Mouse (Mus musculus) retina, postnatal 1 day (tissue): Measurements from ENCODE around the gene Tmod2.
"Not testable (repeated sequence)": the region's sequence is repeated elsewhere in the genome, so short reads cannot be mapped to it uniquely, and the experiment has no call there.

Experiments
- DNase-seq: peaks from one replicate; pipeline ENCODE4 v3.0.0-alpha.2; 2012

Tmod2 gene

DNA sequence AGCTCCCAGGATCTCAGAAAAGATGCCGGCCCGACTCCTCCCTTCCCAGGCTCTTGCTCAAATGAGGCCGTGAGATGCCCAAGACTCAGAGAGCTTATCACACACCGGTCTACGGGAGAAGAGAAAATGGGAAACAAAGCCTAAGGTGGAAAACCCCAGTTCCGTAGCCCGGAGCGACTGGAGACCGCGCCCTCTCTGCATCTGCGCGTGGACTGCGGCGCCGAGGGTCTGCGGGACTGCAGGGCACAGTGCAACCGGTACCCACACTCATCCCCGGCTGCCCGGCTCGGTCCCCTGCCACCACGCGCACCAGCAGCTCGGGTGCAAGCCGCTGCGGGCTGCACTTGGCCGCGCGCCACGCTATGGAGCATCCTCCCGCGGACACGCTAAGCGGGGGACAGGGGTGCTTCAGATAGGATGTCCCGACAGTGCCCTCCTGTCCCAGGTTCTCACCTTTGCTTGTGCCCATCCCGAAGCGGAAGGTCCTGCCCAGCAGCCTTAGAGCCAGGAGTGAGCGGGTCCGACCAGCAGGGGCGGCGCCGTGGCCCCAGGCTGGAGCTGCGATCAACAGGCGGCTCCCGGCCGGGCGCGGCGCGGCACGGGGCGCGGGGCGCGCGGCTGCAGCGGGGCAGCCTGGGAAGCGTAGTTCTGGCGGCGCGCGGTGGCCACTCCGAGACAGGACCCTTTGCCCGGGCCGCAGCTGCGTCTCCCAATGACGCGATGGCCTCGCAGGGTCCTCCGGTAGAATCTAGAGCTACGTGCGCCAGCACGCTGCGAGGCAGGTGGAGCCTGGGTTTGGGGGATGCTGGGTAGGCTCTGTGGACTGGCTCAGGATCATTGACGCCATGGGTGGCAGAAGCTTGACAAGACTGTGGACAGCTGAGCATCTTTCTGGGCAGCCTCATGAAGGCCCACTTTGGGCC is at the start of gene Tmod2:
Gene Tmod2 (minus strand): TSS at position 755 of the 923 bp plus-strand sequence.
- peak; percentile 83 for DNase-seq

DNA sequence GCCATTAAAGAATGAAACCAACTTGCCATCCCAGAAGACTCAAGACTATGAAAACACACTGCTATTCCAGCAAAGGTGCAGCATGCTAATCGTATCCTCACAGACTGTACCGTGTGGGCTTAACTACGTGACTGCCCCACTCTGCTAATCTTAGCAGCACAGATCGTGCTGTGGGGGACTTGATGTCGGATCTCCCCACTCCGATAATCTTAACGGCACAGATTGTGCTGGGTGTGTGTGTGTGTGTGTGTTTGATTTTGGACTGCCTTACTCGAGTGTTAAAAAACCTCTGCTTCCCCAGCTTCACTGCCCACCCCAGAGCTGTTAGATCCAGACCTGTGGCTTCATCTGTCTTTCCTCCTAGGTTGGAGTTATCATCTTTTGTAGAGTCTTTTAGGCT is 49.8 kb upstream of the Tmod2 start:
- no peak for DNase-seq

DNA sequence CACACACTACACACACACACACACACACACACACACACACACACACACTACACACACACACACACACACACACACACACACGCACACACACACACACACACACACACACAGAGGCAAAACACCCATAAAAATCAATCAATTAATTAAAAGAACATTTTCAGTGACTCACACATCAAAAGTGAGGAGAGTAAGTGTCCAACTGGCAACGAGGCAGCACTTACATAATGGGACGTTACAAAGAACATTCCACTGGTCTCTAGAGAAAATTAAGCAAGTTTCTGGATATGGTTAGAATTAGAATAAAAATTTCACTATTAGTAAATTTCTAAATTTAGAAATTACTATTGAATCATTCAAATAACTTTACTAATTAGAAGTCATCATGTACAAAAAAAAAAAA is 45.3 kb upstream of the Tmod2 start:
- DNase-seq: not testable (repeated sequence)

DNA sequence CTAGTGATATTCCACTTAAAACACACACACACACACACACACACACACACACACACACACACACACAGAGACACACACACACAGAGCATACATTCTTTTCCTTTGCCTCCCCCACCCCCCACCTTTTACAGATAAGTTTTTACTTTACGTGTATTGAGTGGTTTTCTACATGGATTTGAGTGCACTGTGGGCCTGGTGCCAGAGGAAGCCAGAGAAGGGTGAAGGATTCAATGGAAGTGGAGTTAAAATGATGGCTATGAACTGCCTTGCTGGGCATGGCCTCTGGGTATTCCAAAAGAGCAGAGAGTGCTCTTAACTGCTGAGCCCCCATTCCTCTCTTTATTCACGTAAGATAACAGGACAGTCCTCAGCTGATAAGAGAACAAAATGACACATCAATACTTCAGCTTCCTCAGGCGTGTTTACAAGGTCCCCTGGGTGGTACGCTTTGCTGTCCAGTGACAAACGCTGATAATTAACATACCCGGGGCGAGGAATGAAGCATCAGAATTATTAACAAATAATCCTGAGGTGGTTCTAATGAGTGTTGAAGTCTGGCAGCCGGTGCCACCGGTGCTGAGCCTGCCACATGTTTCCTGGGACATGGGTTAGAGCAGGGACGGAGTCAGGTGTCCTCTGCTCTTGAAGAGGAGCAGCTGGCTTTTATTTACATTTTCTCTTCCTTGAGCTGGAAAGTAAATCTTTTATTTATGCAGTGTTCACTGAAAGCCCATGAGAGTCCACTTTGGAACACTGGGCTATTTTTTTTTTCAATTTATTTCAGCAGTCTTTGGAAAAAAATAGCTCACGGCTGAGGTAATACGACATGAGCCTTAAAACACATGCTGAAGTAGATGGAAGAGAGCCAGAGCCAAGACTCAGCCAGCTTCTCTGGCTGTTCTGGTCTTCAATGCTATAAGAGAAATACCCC is 43.1 kb upstream of the Tmod2 start:
- DNase-seq: peak; percentile 19

DNA sequence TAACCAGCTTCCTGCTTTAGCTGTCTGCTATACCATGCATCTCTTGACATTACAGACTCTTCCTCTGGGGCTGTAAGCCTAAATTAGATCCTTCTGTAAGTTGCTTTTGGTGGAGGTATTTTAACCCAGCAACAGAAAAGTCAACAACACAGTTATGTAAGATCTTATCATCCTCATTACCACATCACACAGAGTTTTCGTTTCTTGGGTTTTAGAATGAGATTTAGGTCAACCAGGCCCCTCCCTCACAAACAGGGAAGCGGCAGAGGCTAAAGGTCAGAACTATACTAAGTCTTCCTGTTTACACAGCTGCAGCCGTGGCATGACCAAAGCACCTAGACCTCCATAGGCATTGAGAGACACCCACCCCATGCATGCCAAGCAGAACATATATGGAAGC is 34.3 kb upstream of the Tmod2 start:
- no peak for DNase-seq

DNA sequence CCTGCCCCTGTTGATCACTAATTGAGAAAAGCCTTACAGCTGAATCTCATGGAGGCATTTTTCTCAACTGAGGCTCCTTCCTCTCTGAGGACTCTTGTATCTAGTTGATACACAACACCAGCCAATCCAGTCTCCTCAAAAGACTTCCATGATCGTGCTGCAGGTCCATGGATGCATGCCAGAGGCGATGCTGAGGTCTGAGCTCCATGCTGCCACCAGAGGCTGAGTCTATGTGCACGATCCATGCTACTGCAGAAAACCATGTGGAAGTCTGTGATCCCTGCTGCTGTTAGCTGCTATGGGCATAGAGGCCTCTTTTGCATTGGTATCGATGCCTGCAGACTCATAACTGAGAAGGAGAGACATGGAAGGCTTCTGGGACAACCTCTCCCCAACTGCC is 23.1 kb upstream of the Tmod2 start:
- DNase-seq: no peak

DNA sequence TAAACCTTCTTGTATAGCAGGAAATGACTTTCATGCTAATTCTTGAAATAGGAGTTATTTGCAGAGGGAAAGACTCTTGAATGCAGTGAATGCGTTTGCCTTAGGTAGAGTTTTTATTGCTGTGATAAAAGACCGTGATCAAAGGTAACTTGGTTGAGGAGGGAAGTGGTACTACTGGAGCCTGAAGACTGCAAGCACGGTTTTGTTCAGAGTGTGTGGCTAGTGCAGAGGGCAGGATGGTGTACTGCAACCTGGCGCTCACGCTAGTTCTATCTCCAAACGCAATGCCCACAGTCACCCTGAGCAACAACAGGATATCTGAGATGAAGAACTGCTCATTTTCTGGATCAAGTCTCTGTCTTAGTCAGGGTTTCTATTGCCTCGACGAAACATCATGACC is 22.5 kb upstream of the Tmod2 start:
- DNase-seq: no peak

DNA sequence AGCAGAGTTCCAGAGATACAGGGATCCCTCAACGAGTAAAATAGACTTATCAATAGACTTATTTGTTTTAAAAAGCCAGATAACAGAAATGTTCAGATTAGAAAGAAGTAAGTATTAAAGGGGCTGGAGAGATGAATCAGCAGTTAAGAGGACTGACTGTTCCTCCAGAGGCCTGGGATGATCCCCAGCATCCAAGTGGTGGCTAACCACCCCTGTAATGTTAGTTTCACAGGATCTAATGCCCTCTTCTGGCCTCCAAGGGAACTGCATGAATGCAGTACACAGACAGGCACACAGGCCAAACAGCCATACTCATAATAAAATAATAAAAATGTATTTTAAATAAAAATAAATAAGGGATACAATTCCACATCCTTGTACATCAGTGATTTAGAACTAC is 21.8 kb upstream of the Tmod2 start:
- DNase-seq: peak; percentile 48

DNA sequence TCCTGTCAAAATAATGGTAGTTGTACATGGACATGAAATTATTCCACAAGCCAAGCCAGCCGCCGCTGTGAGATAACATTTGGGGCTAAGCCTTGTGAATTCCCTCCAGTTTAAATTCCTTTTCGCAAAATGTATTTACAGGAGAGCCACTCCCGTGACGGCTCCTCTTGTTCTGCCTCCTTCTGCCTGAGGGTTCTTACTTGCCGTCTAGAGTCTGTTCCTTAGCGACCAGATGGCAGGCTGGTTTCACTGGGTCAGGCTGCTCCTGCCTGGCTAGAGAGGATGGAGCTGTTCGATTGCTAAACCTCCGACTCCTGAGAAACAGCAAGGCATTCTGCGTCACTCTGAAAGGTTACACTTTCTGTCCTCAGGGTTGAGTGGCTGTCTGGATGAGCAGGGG is 21.0 kb upstream of the Tmod2 start:
- peak; percentile 23 for DNase-seq

DNA sequence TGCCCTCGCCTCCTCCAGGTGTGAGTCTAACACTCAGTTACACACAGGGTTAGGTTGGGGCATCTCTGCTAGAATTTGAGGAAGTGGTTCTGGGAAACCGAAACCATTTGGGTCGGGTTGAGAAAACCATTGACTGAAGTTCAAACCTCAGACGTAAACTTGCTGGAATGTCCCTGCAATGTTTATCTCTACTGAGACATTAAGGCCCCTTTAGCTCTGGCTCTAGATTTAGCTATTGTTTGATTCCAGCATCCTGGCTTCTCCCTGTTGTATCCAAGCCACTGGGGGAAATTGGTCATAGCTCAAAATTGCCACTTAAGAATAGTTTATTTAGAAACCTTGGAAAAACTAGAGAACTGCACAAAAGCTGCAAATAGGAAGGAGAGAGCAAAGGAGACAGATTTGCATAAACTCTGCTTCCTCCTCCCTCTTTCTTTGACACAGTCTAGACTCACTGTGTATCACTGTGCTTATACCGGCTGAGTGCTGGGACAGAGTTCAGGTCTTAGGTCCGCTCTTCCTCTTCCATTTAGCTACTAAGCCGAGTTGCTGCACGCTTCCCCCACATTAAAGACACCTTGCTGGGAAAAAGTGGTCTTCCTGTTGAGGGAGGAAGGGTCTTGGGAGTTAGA is 19.8 kb upstream of the Tmod2 start:
- no peak for DNase-seq

DNA sequence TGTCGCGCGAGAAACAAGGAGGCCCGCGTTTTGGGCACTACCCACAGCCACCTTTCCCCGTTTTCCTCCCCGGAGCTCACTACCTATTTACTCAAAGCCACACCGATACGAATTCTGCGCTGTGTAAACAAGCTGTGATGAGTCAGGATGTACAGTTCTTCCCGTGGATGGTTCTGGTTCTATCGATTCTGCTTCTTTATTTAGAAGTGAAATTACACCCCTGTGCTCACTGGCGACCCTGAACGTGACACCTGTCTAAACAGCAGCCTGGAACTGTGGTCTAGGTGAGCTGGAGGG is 15.1 kb upstream of the Tmod2 start:
- no peak for DNase-seq

DNA sequence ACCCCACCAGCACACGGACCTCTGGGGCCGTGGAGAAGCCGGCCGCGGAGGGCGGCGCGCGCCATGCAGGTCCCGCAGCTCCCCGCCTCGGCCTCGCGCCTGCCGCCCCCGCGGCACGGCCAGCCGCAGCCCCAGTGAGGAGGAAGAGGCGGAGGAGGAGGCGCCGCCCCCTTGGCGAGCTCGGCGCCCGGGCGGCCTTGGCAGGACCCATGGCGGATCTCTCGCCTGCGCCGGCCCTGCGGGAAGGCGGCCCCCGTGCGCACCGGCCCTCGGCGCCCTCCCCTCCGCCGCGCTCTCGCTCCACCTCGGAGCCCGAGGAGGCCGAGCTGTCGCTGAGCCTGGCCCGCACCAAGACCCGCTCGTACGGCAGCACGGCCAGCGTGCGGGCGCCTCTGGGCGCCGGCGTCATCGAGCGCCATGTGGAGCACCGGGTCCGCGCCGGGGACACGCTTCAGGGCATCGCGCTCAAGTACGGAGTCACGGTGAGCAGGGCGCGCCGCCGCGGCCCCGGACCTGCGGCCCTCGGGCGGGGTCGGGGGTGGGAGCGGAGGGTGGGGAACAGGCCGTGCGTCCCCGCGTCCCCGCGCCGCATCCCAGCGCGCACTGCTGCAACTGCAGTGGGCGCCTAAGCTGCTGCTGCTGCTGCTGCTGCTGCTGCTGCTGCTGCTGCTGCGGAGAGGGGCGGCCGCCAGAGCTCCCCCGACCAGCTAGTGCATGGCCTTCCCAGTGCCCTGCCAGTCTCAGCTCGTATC is 14.6 kb upstream of the Tmod2 start, which contains the start of gene Lysmd2:
Gene Lysmd2 (plus strand): TSS at position 186 of the 752 bp plus-strand sequence.
- peak; percentile 84 for DNase-seq

DNA sequence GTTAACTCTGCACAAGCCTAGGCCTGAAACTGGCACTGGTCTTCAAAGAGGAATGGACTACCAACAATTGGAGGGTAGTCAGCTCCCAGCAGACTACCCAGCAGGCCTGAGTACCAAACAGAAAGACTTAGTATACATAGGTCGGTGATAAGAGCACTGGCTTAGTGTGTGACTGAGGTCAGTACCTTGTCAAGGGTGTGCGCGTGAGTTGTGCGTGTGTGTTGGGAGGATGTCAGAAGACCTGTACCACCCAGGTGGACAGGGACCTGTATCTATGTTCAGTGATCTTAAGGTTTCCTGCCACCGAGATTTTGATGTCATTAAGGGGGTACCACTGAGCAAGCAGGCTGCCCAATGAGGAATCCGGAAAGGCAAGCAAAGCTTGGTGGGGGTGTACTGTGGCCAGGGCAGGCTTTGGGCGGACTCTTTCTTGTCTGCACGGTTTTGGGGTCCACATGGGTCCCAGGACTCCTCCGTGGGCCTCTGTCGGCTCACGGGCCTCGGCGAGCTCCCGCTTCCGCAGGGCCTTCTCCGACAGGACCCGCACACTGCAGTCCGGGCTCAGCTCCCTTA is 13.9 kb upstream of the Tmod2 start:
- DNase-seq: no peak

DNA sequence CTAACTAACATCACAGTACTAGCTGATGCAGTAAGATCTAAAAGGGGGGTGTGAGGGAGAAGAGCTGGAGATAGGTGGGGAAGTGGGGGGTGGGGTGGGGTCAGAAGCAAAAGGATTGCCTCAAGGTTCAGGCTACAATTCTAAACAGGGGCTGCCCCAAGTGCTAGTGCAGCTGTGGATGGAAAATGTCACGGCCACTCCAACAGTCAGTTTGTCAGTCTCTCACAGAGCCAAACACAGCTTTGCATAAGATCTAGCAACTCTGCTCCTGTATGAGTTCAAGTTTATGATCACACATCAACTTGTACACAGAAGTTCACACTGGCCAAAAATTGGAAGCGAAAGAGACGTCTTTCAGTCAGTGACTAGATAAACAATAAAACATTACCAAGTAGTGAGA is 10.3 kb upstream of the Tmod2 start:
- no peak for DNase-seq

DNA sequence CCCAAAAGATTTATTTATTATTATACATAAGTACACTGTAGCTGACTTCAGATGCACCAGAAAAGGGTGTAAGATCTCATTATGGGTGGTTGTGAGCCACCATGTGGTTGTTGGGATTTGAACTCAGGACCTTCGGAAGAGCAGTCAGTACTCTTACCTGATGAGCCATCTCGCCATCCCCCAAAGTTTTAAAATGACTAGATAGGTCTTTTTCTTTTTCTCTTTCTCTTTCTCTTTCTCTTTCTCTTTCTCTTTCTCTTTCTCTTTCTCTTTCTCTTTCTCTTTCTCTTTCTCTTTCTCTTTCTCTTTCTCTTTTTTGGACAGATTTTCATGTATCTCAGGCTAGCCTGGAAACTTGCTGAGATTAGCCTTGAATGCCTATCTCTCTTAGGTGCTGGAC is 8.6 kb upstream of the Tmod2 start:
- DNase-seq: not testable (repeated sequence)

DNA sequence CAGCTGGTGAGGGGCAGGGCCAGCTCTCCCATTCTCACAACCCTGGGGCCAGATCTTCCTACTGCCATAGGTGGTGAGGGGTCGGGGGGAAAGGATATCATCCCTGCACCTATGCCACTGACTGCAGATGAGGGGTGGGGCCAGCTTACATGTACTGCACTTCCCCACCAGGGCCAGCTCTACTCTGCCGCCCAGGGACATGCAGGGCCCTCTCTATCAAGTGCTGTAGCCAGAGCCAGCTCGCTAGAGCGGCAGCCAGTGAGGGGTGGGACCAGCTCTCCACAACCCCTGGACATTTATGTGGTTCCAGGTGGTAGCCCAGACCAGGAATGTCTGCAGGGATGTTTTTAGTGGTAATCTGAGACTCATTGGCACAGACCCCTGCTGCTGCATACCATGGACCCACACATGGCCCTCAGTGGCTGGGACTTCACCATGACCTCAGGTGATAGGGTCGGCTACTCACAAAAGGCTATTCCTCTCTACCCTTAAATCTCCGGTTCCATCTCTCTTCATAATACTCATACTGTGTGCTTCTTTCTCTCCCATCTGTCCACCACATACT is 7.8 kb upstream of the Tmod2 start:
- no peak for DNase-seq

DNA sequence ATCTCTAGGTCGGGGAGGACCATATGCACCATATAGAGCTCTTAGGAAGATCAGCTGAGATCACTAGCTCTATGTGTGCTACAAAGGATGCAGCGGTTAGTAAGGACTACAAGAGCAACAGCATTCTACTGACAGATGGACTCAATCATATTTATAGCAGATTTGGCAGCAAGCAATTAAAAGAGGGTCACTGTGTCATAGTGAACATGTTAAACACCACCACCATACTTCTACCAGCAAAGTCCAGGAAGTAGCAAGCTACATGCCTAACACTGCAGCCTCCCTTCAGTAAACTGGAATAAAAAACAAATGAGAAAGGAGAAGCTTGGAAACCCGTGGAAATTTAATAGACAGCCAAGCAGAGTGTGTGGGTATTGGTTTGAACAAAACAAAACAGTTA is 5.4 kb upstream of the Tmod2 start:
- DNase-seq: no peak

DNA sequence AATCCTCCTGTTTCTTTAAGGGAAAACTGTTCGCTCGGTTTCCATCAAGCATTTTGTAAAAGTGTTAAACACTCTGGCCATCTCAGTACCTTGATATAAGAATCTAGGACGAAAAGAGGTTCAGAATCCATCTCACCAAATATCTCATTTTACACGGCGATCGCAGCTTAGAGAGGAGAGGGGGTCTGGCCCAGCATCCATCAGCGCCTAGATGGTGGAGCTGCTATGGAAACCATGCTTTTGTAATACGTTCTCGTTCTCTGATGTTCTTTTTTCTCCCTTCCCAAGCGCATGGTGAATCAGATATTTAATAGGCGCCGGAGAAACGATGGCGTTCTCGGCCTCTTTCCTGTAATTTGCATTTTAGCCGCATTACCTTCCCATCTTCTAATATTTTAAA is 1.2 kb downstream of the Tmod2 start:
- DNase-seq: no peak

DNA sequence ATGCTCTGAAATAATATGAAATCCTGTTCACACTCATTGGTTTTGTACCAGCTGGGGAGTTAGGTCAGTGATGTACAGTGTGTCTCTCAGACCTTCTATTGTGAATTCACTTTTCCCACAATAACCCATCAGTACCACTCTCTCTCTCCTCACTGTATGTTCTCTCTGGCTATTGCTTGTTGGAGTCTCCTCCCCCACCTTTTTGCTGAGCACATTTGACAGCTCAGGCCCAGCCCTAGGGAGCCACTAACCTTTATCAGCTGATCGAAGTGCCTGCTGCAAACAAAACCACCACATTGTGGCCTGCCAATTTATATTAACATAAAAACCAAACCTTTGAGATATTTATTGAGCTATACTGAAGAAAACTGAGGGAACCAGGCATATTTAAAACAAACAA is 1.6 kb downstream of the Tmod2 start:
- DNase-seq: peak; percentile 39

DNA sequence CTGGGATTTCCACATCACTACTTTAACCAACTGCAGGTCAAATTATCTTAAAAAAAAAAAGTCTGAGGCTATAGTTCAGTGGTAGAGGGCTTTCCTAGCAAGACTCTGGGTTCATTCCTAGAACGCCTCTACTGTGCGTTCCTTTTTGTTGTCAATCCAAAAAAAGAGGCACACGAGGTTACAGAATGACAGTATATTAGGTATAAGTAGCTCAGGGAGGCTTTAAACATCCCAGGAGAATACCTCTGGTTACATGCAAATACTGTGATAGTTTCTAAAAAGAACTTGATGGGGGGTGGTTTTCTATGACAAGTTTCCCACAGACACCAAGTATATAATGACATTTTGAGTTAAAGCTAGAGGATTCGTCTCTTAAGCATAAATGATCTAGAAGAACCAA is 3.6 kb downstream of the Tmod2 start:
- no peak for DNase-seq

DNA sequence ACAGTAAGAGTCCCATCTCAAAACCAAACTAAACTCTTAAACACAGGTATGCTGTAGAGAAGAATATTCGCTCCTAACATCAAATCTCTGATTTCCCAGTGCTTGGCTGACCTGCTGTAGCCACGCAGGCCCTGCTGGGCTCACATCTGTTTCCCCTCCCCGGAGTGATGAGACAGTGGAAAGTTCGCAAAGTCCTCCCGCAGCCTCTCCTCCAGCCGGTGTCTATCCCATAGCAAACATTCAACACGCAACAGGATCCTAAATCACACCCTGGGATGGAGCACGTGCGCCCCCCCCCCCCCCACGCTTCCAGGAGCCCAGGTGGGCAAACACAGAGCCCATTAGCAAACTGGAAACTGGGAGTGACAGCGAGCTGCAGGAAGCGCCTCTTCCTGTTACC is 9.6 kb downstream of the Tmod2 start:
- no peak for DNase-seq
